Mouse (Mus musculus): ENCODE measurements around the gene Gm11172.
"Not testable (repeated sequence)": the region's sequence is repeated elsewhere in the genome, so short reads cannot be mapped to it uniquely, and the experiment has no call there.

Gm11172 gene

GRCm38 (mm10) chr16:10785371-10786231, 27.1 kb upstream of the Gm11172 start, which contains the start of gene Socs1:
Gene Socs1, minus strand, starts transcription at chr16:10785536.
- peak; percentile 86 for DNase-seq (ENCODE audit: low spot score)

GRCm38 (mm10) chr16:10786288-10786687, 26.4 kb upstream of the Gm11172 start:
- peak; percentile 94 for DNase-seq (ENCODE audit: low spot score)

- DNase-seq (ENCODE audit: low spot score), result no peak
These were observed 25.8 kb upstream of the Gm11172 start for GRCm38 (mm10) chr16:10786782-10787547.

- DNase-seq (ENCODE audit: low spot score), result no peak
These were observed 25.1 kb upstream of the Gm11172 start for GRCm38 (mm10) chr16:10787548-10788058.

- no peak for DNase-seq (ENCODE audit: low spot score)
These were observed 24.4 kb upstream of the Gm11172 start, which contains the start of gene Tnp2 for GRCm38 (mm10) chr16:10788271-10788670. Gene Tnp2, minus strand, starts transcription at chr16:10788660.

- DNase-seq (ENCODE audit: low spot score), result no peak
These were observed 23.8 kb upstream of the Gm11172 start for GRCm38 (mm10) chr16:10788866-10789265.

- DNase-seq (ENCODE audit: low spot score), result no peak
These were observed 22.0 kb upstream of the Gm11172 start, which contains the start of gene Prm3 for GRCm38 (mm10) chr16:10790702-10791101. Gene Prm3, minus strand, starts transcription at chr16:10790914.

GRCm38 (mm10) chr16:10796034-10796433, 16.7 kb upstream of the Gm11172 start, which contains the start of gene Prm2:
Gene Prm2, minus strand, starts transcription at chr16:10796134.
- DNase-seq (ENCODE audit: low spot score), result no peak

GRCm38 (mm10) chr16:10802420-10802819, 10.3 kb upstream of the Gm11172 start:
- DNase-seq (ENCODE audit: low spot score), result not testable (repeated sequence)

- no peak for DNase-seq (ENCODE audit: low spot score)
These were observed 6.8 kb upstream of the Gm11172 start, which contains the start of gene Prm1 for GRCm38 (mm10) chr16:10805789-10806527. Gene Prm1, minus strand, starts transcription at chr16:10805839.

- no peak for DNase-seq (ENCODE audit: low spot score)
These were observed 2.3 kb upstream of the Gm11172 start for GRCm38 (mm10) chr16:10810376-10810775.

GRCm38 (mm10) chr16:10813726-10814125, 1.0 kb downstream of the Gm11172 start:
- DNase-seq (ENCODE audit: low spot score), result no peak

GRCm38 (mm10) chr16:10814864-10815263, 2.1 kb downstream of the Gm11172 start:
- no peak for DNase-seq (ENCODE audit: low spot score)

- DNase-seq (ENCODE audit: low spot score), result no peak
These were observed 5.9 kb downstream of the Gm11172 start for GRCm38 (mm10) chr16:10818579-10819135.

GRCm38 (mm10) chr16:10819966-10820365, 7.3 kb downstream of the Gm11172 start:
- DNase-seq (ENCODE audit: low spot score), result no peak

- DNase-seq (ENCODE audit: low spot score), result no peak
These were observed 8.7 kb downstream of the Gm11172 start for GRCm38 (mm10) chr16:10821387-10821786.

GRCm38 (mm10) chr16:10824536-10824935, 11.8 kb downstream of the Gm11172 start:
- no peak for DNase-seq (ENCODE audit: low spot score)

- DNase-seq (ENCODE audit: low spot score), result no peak
These were observed 13.1 kb downstream of the Gm11172 start for GRCm38 (mm10) chr16:10825840-10826239.

- no peak for DNase-seq (ENCODE audit: low spot score)
These were observed 14.6 kb downstream of the Gm11172 start for GRCm38 (mm10) chr16:10827269-10827668.

GRCm38 (mm10) chr16:10827766-10828460, 15.2 kb downstream of the Gm11172 start:
- DNase-seq (ENCODE audit: low spot score), result no peak

- no peak for DNase-seq (ENCODE audit: low spot score)
These were observed 15.7 kb downstream of the Gm11172 start for GRCm38 (mm10) chr16:10828461-10828805.
